Mouse (Mus musculus) myocyte (in vitro differentiated cells): ENCODE measurements at regions not wholly inside any gene's neighbourhood (a gene's known extent, or its start where the extent isn't known, plus 50 kb on each side); places are given as distances from the start of the nearest gene placed in this dataset.

Source experiments
- E2F4 ChIP-seq: IDR thresholded peaks from one replicate; pipeline ENCODE4 v1.6.1; 2011; ENCODE audit warnings: mild to moderate bottlenecking, control low read depth, moderate library complexity; ENCODE audit not compliant: insufficient read depth
- POLR2A ChIP-seq: IDR thresholded peaks from one replicate; pipeline ENCODE4 v1.6.1; 2011; ENCODE audit warnings: low read depth, mild to moderate bottlenecking, control low read depth, moderate library complexity; ENCODE audit not compliant: insufficient read length
- USF1 ChIP-seq: IDR thresholded peaks from one replicate; pipeline ENCODE4 v1.6.1; 2011; ENCODE audit warnings: low read depth, mild to moderate bottlenecking, control low read depth, moderate library complexity

DNA sequence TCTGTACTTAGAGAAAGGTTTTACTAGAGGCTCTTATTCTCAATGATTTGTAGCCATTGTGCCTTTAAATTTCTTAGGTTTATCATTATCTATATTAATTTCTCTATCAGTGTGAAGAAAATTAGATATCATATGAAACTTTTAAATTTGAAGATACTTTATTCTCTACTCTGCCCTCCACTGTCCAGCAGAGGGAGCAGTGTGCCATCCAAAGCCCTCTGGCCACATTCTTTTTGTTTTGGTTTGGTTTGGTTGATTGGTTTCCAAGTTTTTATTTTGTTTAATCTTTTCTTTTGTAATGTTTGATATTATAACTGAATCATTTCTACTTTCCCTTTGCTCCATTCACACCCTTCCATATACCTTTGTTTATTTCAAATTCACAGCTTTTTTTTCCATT is 129.4 kb upstream of the Kcnj3 start:
- TF ChIP-seq POLR2A: no peak
- TF ChIP-seq E2F4: no peak
- no peak for TF ChIP-seq USF1
